Mouse (Mus musculus) thymus, adult 2 months (tissue): ENCODE measurements around the gene Epx.

Experiments
- CTCF ChIP-seq: fragments of 200-500 bp; IDR thresholded peaks from 2 replicates; pipeline ENCODE4 v1.5.1; 2012; ENCODE audit warnings: mild to moderate bottlenecking, control low read depth, low read length, moderate library complexity, borderline replicate concordance; ENCODE audit not compliant: control insufficient read depth, poor library complexity, insufficient read depth; ENCODE audit errors: extremely low read depth
- POLR2A ChIP-seq: fragments of 200-500 bp; IDR thresholded peaks from 2 replicates; pipeline ENCODE4 v1.6.1; 2012; ENCODE audit warnings: mild to moderate bottlenecking, low read length, control low read depth, moderate library complexity; ENCODE audit not compliant: control insufficient read depth, poor library complexity, insufficient read depth; ENCODE audit errors: extremely low read depth

GRCm38 (mm10) chr11:87870096-87870495 is 5.2 kb downstream of the Epx start:
- TF ChIP-seq POLR2A = no peak
- no peak for TF ChIP-seq CTCF
